Mouse (Mus musculus): ENCODE measurements around the gene Rhpn2. TPM values are rescaled to one million over a fixed set of nuclear protein-coding genes. Genes with fewer than 3 reads are reported as not detected.
A peak's percentile ranks its signal among the peaks of the same experiment; 100 is the strongest.

The Rhpn2 gene
- polyA plus RNA-seq, 1 experiment from 2014 or later = 24.1 TPM

GRCm38 (mm10) chr7:35334527-35335452 lies 820 bp downstream of the Rhpn2 start:
- Histone ChIP-seq H3K27ac (ENCODE audit: low read length) (peak overlapping the region; percentile 69; the same call in 1 of the 2 replicates), H3K4me2 (replicated peaks; ENCODE audit: low read depth, low read length) (peak overlapping the region; percentile 97), H3K36me3 (ENCODE audit: control insufficient read depth, insufficient read depth, low read length) (no peaks in the 10 kb centered on the region), H3K4me3 (ENCODE audit: low read depth, low read length) (peak overlapping the region; percentile 69), H3K9me3 (ENCODE audit: control insufficient read depth, low read depth, low read length) (no peaks in the 10 kb centered on the region), H3K4me1 (ENCODE audit: control insufficient read depth, insufficient read depth, low read length) (peaks cover 10% of the 10 kb centered on the region; the same call in 1 of the 2 replicates), H3K27me3 (ENCODE audit: control insufficient read depth, insufficient read depth, low read length) (no peaks in the 10 kb centered on the region), H3K9ac (replicated peaks; ENCODE audit: low read depth, low read length) (peak overlapping the region; percentile 56)
- peak; percentile 2; the same call in 1 of the 2 replicates for ATAC-seq (ENCODE audit: insufficient number of reproducible peaks, insufficient read depth, low FRiP score, low read depth)
- under 1% methylated on average over 51 of the region's 51 CpGs for WGBS

GRCm38 (mm10) chr7:35340196-35340595 lies 6.2 kb downstream of the Rhpn2 start:
- no peak overlapping the region for H3K4me3 ChIP-seq (ENCODE audit: low read depth, low read length)
- no peak for ATAC-seq (ENCODE audit: insufficient number of reproducible peaks, insufficient read depth, low FRiP score, low read depth)
- WGBS = 41% methylated on average over 5 of the region's 5 CpGs
- H3K36me3 ChIP-seq (ENCODE audit: control insufficient read depth, insufficient read depth, low read length) = no peaks in the 10 kb centered on the region
- no peaks in the 10 kb centered on the region for H3K9me3 ChIP-seq (ENCODE audit: control insufficient read depth, low read depth, low read length)
- H3K4me2 ChIP-seq (replicated peaks; ENCODE audit: low read depth, low read length) = no peak overlapping the region
- H3K27me3 ChIP-seq (ENCODE audit: control insufficient read depth, insufficient read depth, low read length) = no peaks in the 10 kb centered on the region
- no peak overlapping the region for H3K9ac ChIP-seq (replicated peaks; ENCODE audit: low read depth, low read length)
- 0 out of 2 replicates have a peak, but pooled peaks cover 3% of the 10 kb centered on the region for H3K4me1 ChIP-seq (ENCODE audit: control insufficient read depth, insufficient read depth, low read length)
- H3K27ac ChIP-seq (ENCODE audit: low read length) = no peak overlapping the region

GRCm38 (mm10) chr7:35341282-35341681 lies 7.3 kb downstream of the Rhpn2 start:
- no peak overlapping the region for H3K27ac ChIP-seq (ENCODE audit: low read length)
- no peaks in the 10 kb centered on the region for H3K4me1 ChIP-seq (ENCODE audit: control insufficient read depth, insufficient read depth, low read length)
- no peaks in the 10 kb centered on the region for H3K27me3 ChIP-seq (ENCODE audit: control insufficient read depth, insufficient read depth, low read length)
- H3K9me3 ChIP-seq (ENCODE audit: control insufficient read depth, low read depth, low read length) = no peaks in the 10 kb centered on the region
- H3K9ac ChIP-seq (replicated peaks; ENCODE audit: low read depth, low read length) = no peak overlapping the region
- H3K36me3 ChIP-seq (ENCODE audit: control insufficient read depth, insufficient read depth, low read length) = no peaks in the 10 kb centered on the region
- WGBS = 80% methylated on average over 6 of the region's 6 CpGs
- H3K4me3 ChIP-seq (ENCODE audit: low read depth, low read length) = no peak overlapping the region
- 0 out of 2 replicates have a peak, but pooled peaks have one; percentile 16 for ATAC-seq (ENCODE audit: insufficient number of reproducible peaks, insufficient read depth, low FRiP score, low read depth)
- H3K4me2 ChIP-seq (replicated peaks; ENCODE audit: low read depth, low read length) = no peak overlapping the region

- Histone ChIP-seq H3K9ac (replicated peaks; ENCODE audit: low read depth, low read length) (no peak overlapping the region), H3K36me3 (ENCODE audit: control insufficient read depth, insufficient read depth, low read length) (no peaks in the 10 kb centered on the region), H3K27ac (ENCODE audit: low read length) (no peak overlapping the region), H3K4me2 (replicated peaks; ENCODE audit: low read depth, low read length) (no peak overlapping the region), H3K9me3 (ENCODE audit: control insufficient read depth, low read depth, low read length) (no peaks in the 10 kb centered on the region), H3K4me3 (ENCODE audit: low read depth, low read length) (no peak overlapping the region), H3K27me3 (ENCODE audit: control insufficient read depth, insufficient read depth, low read length) (no peaks in the 10 kb centered on the region), H3K4me1 (ENCODE audit: control insufficient read depth, insufficient read depth, low read length) (no peaks in the 10 kb centered on the region)
- 61% methylated on average over 4 of the region's 4 CpGs for WGBS
- no peak for ATAC-seq (ENCODE audit: insufficient number of reproducible peaks, insufficient read depth, low FRiP score, low read depth)
Observed at GRCm38 (mm10) chr7:35342498-35342897, 8.5 kb downstream of the Rhpn2 start.

GRCm38 (mm10) chr7:35344785-35345330 lies 10.9 kb downstream of the Rhpn2 start:
- Histone ChIP-seq H3K4me3 (ENCODE audit: low read depth, low read length) (no peak overlapping the region), H3K4me2 (replicated peaks; ENCODE audit: low read depth, low read length) (no peak overlapping the region), H3K27ac (ENCODE audit: low read length) (no peak overlapping the region), H3K36me3 (ENCODE audit: control insufficient read depth, insufficient read depth, low read length) (no peaks in the 10 kb centered on the region), H3K27me3 (ENCODE audit: control insufficient read depth, insufficient read depth, low read length) (no peaks in the 10 kb centered on the region), H3K9ac (replicated peaks; ENCODE audit: low read depth, low read length) (no peak overlapping the region), H3K9me3 (ENCODE audit: control insufficient read depth, low read depth, low read length) (no peaks in the 10 kb centered on the region), H3K4me1 (ENCODE audit: control insufficient read depth, insufficient read depth, low read length) (no peaks in the 10 kb centered on the region)
- WGBS = 84% methylated on average over 5 of the region's 5 CpGs
- 0 out of 2 replicates have a peak, but pooled peaks have one; percentile 18 for ATAC-seq (ENCODE audit: insufficient number of reproducible peaks, insufficient read depth, low FRiP score, low read depth)

- no peak overlapping the region for H3K9ac ChIP-seq (replicated peaks; ENCODE audit: low read depth, low read length)
- 0 out of 2 replicates have a peak overlapping the region, but pooled peaks have one; percentile 1 for H3K4me2 ChIP-seq (replicated peaks; ENCODE audit: low read depth, low read length)
- peak; percentile 82 for ATAC-seq (ENCODE audit: insufficient number of reproducible peaks, insufficient read depth, low FRiP score, low read depth)
- H3K4me1 ChIP-seq (ENCODE audit: control insufficient read depth, insufficient read depth, low read length) = no peaks in the 10 kb centered on the region
- WGBS = 45% methylated on average over 18 of the region's 18 CpGs
- H3K9me3 ChIP-seq (ENCODE audit: control insufficient read depth, low read depth, low read length) = no peaks in the 10 kb centered on the region
- H3K27me3 ChIP-seq (ENCODE audit: control insufficient read depth, insufficient read depth, low read length) = no peaks in the 10 kb centered on the region
- no peaks in the 10 kb centered on the region for H3K36me3 ChIP-seq (ENCODE audit: control insufficient read depth, insufficient read depth, low read length)
- peak overlapping the region; percentile 61; the same call in 1 of the 2 replicates for H3K27ac ChIP-seq (ENCODE audit: low read length)
- no peak overlapping the region for H3K4me3 ChIP-seq (ENCODE audit: low read depth, low read length)
Observed at GRCm38 (mm10) chr7:35347918-35348700, 14.1 kb downstream of the Rhpn2 start.

- no peaks in the 10 kb centered on the region for H3K4me1 ChIP-seq (ENCODE audit: control insufficient read depth, insufficient read depth, low read length)
- peak overlapping the region; percentile 39; the same call in 1 of the 2 replicates for H3K27ac ChIP-seq (ENCODE audit: low read length)
- no peaks in the 10 kb centered on the region for H3K9me3 ChIP-seq (ENCODE audit: control insufficient read depth, low read depth, low read length)
- ATAC-seq (ENCODE audit: insufficient number of reproducible peaks, insufficient read depth, low FRiP score, low read depth) = no peak
- no peak overlapping the region for H3K4me2 ChIP-seq (replicated peaks; ENCODE audit: low read depth, low read length)
- no peaks in the 10 kb centered on the region for H3K36me3 ChIP-seq (ENCODE audit: control insufficient read depth, insufficient read depth, low read length)
- H3K4me3 ChIP-seq (ENCODE audit: low read depth, low read length) = no peak overlapping the region
- no peaks in the 10 kb centered on the region for H3K27me3 ChIP-seq (ENCODE audit: control insufficient read depth, insufficient read depth, low read length)
- WGBS = 83% methylated on average over 4 of the region's 4 CpGs
- H3K9ac ChIP-seq (replicated peaks; ENCODE audit: low read depth, low read length) = no peak overlapping the region
Observed at GRCm38 (mm10) chr7:35349022-35349421, 15.1 kb downstream of the Rhpn2 start.
